Mouse (Mus musculus) myocyte (in vitro differentiated cells): Measurements from ENCODE around the gene Atxn2l. TPM values are rescaled to one million over a fixed set of nuclear protein-coding genes. Genes with fewer than 3 reads are reported as not detected.
"Not testable (repeated sequence)": the region's sequence is repeated elsewhere in the genome, so short reads cannot be mapped to it uniquely, and the experiment has no call there.

Source experiments
- H3K27me3 ChIP-seq: one replicate; pipeline ENCODE4 v1.6.1; 2011; ENCODE audit not compliant: control insufficient read depth, insufficient read depth, insufficient read length
- H3K36me3 ChIP-seq: one replicate; pipeline ENCODE4 v1.6.1; 2011; ENCODE audit not compliant: control insufficient read depth, insufficient read depth
- H3K4me2 ChIP-seq: one replicate; pipeline ENCODE4 v1.6.1; 2011; ENCODE audit warnings: low read depth, control low read depth
- H3K4me3 ChIP-seq: one replicate; pipeline ENCODE4 v1.5.1; 2011; ENCODE audit warnings: mild to moderate bottlenecking, control low read depth, moderate library complexity
- H3K79me2 ChIP-seq: one replicate; pipeline ENCODE4 v1.6.1; 2011; ENCODE audit not compliant: control insufficient read depth, insufficient read depth
- H3ac ChIP-seq: one replicate; pipeline ENCODE4 v1.6.1; 2011; ENCODE audit not compliant: control insufficient read depth, insufficient read length
- E2F4 ChIP-seq: IDR thresholded peaks from one replicate; pipeline ENCODE4 v1.6.1; 2011; ENCODE audit warnings: mild to moderate bottlenecking, control low read depth, moderate library complexity; ENCODE audit not compliant: insufficient read depth
- MAX ChIP-seq: IDR thresholded peaks from one replicate; pipeline ENCODE4 v1.6.1; 2011; ENCODE audit warnings: low read depth, mild to moderate bottlenecking, control low read depth
- MYOD1 ChIP-seq, 3 experiments: IDR thresholded peaks; one replicate each; pipeline ENCODE4 v1.6.1; 2011; ENCODE audit warnings: control low read depth in 2 of 3, low read depth in 2 of 3, mild to moderate bottlenecking in 2 of 3, moderate library complexity in 1 of 3; ENCODE audit not compliant: insufficient read length in 2 of 3, control insufficient read depth in 1 of 3
- MYOG ChIP-seq, 3 experiments: IDR thresholded peaks; one replicate each; pipeline ENCODE4 v1.6.1; 2011; ENCODE audit warnings: control low read depth in 2 of 3, low read depth in 2 of 3, mild to moderate bottlenecking in 2 of 3; ENCODE audit not compliant: insufficient read length in 2 of 3, control insufficient read depth in 1 of 3, insufficient read depth in 1 of 3
- POLR2A ChIP-seq: IDR thresholded peaks from one replicate; pipeline ENCODE4 v1.6.1; 2011; ENCODE audit warnings: low read depth, mild to moderate bottlenecking, control low read depth, moderate library complexity; ENCODE audit not compliant: insufficient read length
- POLR2AphosphoS2 ChIP-seq: IDR thresholded peaks from one replicate; pipeline ENCODE4 v1.6.1; 2011; ENCODE audit warnings: low read depth, control low read depth; ENCODE audit not compliant: insufficient read length
- REST ChIP-seq: IDR thresholded peaks from one replicate; pipeline ENCODE4 v1.6.1; 2011; ENCODE audit warnings: mild to moderate bottlenecking, control low read depth, moderate library complexity; ENCODE audit not compliant: insufficient read depth, insufficient read length
- SRF ChIP-seq: IDR thresholded peaks from one replicate; pipeline ENCODE4 v1.6.1; 2011; ENCODE audit warnings: low read depth; ENCODE audit not compliant: control insufficient read depth, insufficient read length
- TCF12 ChIP-seq: IDR thresholded peaks from one replicate; pipeline ENCODE4 v1.6.1; 2011; ENCODE audit warnings: mild to moderate bottlenecking, control low read depth; ENCODE audit not compliant: poor library complexity, insufficient read depth, severe bottlenecking
- TCF3 ChIP-seq: IDR thresholded peaks from one replicate; pipeline ENCODE4 v1.6.1; 2011; ENCODE audit warnings: low read depth, control low read depth; ENCODE audit not compliant: insufficient read length
- USF1 ChIP-seq: IDR thresholded peaks from one replicate; pipeline ENCODE4 v1.6.1; 2011; ENCODE audit warnings: low read depth, mild to moderate bottlenecking, control low read depth, moderate library complexity
- polyA plus RNA-seq: library from polyadenylated mRNA; unstranded; fragments of >200 nt; fragmentation: generic; extraction: Trizol; gene quantifications from one replicate; pipeline ENCODE4 v1.2.1, GENCODE M21; 2012; ENCODE audit warnings: missing spikeins

Gene Atxn2l
- polyA plus RNA-seq, 1 experiment, result 104 TPM

GRCm38 (mm10) chr7:126494120-126494519 is 9.1 kb downstream of the Atxn2l start:
- Histone ChIP-seq H3K79me2 (peaks cover 21% of the 10 kb centered on the region), H3ac (no peak overlapping the region), H3K27me3 (no peaks in the 10 kb centered on the region), H3K4me2 (no peak overlapping the region), H3K4me3 (no peak overlapping the region), H3K36me3 (peaks cover 65% of the 10 kb centered on the region)
- TF ChIP-seq TCF3 (no peak), POLR2A (peak; percentile 13)

GRCm38 (mm10) chr7:126491973-126492372 is 11.3 kb downstream of the Atxn2l start:
- Histone ChIP-seq H3K27me3 (no peaks in the 10 kb centered on the region), H3ac (no peak overlapping the region), H3K4me2 (no peak overlapping the region), H3K36me3 (peaks cover 46% of the 10 kb centered on the region), H3K79me2 (peaks cover 14% of the 10 kb centered on the region), H3K4me3 (no peak overlapping the region)
- no peak for TF ChIP-seq USF1
- no peak for TF ChIP-seq MYOG (IDR thresholded peaks at IDR 0.05; ENCODE audit: control insufficient read depth in 1 of 3, insufficient read depth in 1 of 3, insufficient read length in 2 of 3, low read depth in 2 of 3)
- no peak for TF ChIP-seq TCF12
- no peak for TF ChIP-seq TCF3
- no peak for TF ChIP-seq POLR2A
- TF ChIP-seq SRF, result no peak
- TF ChIP-seq MYOD1 (IDR thresholded peaks at IDR 0.05; ENCODE audit: control insufficient read depth in 1 of 3, insufficient read length in 2 of 3, low read depth in 2 of 3), result no peak
- TF ChIP-seq POLR2AphosphoS2, result no peak
- no peak for TF ChIP-seq E2F4
- TF ChIP-seq MAX, result no peak

GRCm38 (mm10) chr7:126491005-126491404 is 12.2 kb downstream of the Atxn2l start:
- Histone ChIP-seq H3K79me2 (peaks cover 14% of the 10 kb centered on the region), H3K27me3 (no peaks in the 10 kb centered on the region), H3ac (no peak overlapping the region), H3K4me2 (no peak overlapping the region), H3K36me3 (peaks cover 37% of the 10 kb centered on the region), H3K4me3 (no peak overlapping the region)
- TF ChIP-seq POLR2A, result peak; percentile 5
- TF ChIP-seq USF1, result no peak

- H3ac ChIP-seq, result peak overlapping the region; percentile 84
- H3K4me2 ChIP-seq, result peak overlapping the region; percentile 93
- H3K36me3 ChIP-seq, result peaks cover 11% of the 10 kb centered on the region
- H3K4me3 ChIP-seq, result peak overlapping the region; percentile 58
- peaks cover 14% of the 10 kb centered on the region for H3K79me2 ChIP-seq
- H3K27me3 ChIP-seq, result not testable (repeated sequence)
Measured at GRCm38 (mm10) chr7:126487617-126488385, 15.4 kb downstream of the Atxn2l start.

GRCm38 (mm10) chr7:126487052-126487483 is 16.2 kb downstream of the Atxn2l start, which contains the start of gene Tufm:
TSS of gene Tufm (plus strand) at chr7:126487361.
- H3K27me3 ChIP-seq, result no peaks in the 10 kb centered on the region
- no peak for TF ChIP-seq MYOD1 (IDR thresholded peaks at IDR 0.05; ENCODE audit: control insufficient read depth in 1 of 3, insufficient read length in 2 of 3, low read depth in 2 of 3)
- TF ChIP-seq SRF, result no peak
- no peak for TF ChIP-seq TCF12
- TF ChIP-seq POLR2A, result peak; percentile 62
- no peak for TF ChIP-seq USF1
- no peak for TF ChIP-seq E2F4
- TF ChIP-seq REST, result no peak
- no peak for TF ChIP-seq POLR2AphosphoS2
- TF ChIP-seq MAX, result no peak
- peak within 1 kb of the TSS; percentile 95 for H3K4me2 ChIP-seq
- H3K36me3 ChIP-seq, result peaks cover 11% of the 10 kb centered on the region
- peak within 1 kb of the TSS; percentile 58 for H3K4me3 ChIP-seq
- peaks cover 14% of the 10 kb centered on the region for H3K79me2 ChIP-seq
- peak within 1 kb of the TSS; percentile 84 for H3ac ChIP-seq

GRCm38 (mm10) chr7:126482392-126482871 is 20.8 kb downstream of the Atxn2l start:
- no peak overlapping the region for H3ac ChIP-seq
- no peaks in the 10 kb centered on the region for H3K36me3 ChIP-seq
- H3K4me3 ChIP-seq, result no peak overlapping the region
- H3K79me2 ChIP-seq, result no peaks in the 10 kb centered on the region
- TF ChIP-seq MYOD1 (IDR thresholded peaks at IDR 0.05; ENCODE audit: control insufficient read depth in 1 of 3, insufficient read length in 2 of 3, low read depth in 2 of 3) (peak in 1 of 3 experiments; percentile 8), POLR2A (peak; percentile 81), POLR2AphosphoS2 (peak; percentile 67), USF1 (no peak)
- no peaks in the 10 kb centered on the region for H3K27me3 ChIP-seq
- peak overlapping the region; percentile 76 for H3K4me2 ChIP-seq
